16 mouse cellular contexts compared by ENCODE assay signal in the genomic region with DNA sequence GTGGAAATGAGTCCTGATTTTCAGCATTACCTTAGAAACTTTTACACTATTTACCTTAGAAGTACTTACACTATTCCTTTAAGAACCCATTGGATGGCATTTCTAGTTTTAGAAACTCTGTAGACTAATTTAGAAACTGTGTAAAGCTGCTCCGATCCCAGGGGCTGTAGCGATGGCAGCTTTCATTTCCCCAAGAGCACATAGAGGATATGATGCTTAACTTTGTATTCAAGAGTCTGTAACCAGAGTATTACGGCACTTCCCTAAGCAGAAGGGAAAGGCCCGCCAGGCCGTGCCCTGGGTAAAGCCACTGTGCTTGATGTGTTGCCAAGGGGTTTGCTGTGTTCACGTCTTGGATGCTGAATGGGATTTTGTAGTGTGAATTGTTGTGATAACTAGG.
"Had no signal": no experiment of that assay in that cellular context is flagged by ENCODE, and none has a peak within 500 bp of the region (broad histone marks: within the 10 kb centered on the region; RNA-seq: fewer than 3 reads in every experiment).

No protein-coding gene starts in this region.

- H3K9ac ChIP-seq: kidney, embryonic 15.5 days; limb, embryonic 15.5 days; liver, embryonic 14.5 days; midbrain, embryonic 12.5 days; neural tube, embryonic 15.5 days had no signal

- H3K36me3 ChIP-seq: kidney, embryonic 15.5 days; limb, embryonic 15.5 days; midbrain, embryonic 12.5 days; neural tube, embryonic 15.5 days had no signal

- H3K4me3 ChIP-seq: kidney, embryonic 15.5 days; limb, embryonic 15.5 days; megakaryocyte, embryonic 14.5 days; midbrain, embryonic 12.5 days; myocyte; neural tube, embryonic 15.5 days had no signal

- H3K4me1 ChIP-seq: kidney, embryonic 15.5 days; limb, embryonic 15.5 days; megakaryocyte, embryonic 14.5 days had no signal

- H3K9me3 ChIP-seq: kidney, embryonic 15.5 days; limb, embryonic 15.5 days; megakaryocyte, embryonic 14.5 days; midbrain, embryonic 12.5 days; neural tube, embryonic 15.5 days had no signal

- DNase-seq: kidney, adult 2 months; kidney, postnatal 14 days; layer of hippocampus, postnatal 36 days; lung, adult 18-20 months; right cerebral cortex, adult 18-20 months; right cerebral cortex, postnatal 4 days; spleen, adult 18-20 months; thymus, adult 18-20 months; thymus, postnatal 14 days had no signal

- H3K27ac ChIP-seq: kidney, embryonic 15.5 days; limb, embryonic 15.5 days; liver, embryonic 14.5 days; midbrain, embryonic 12.5 days; neural tube, embryonic 15.5 days had no signal

- H3K4me2 ChIP-seq: kidney, embryonic 15.5 days; limb, embryonic 15.5 days; midbrain, embryonic 12.5 days; neural tube, embryonic 15.5 days had no signal

- H3K27me3 ChIP-seq: kidney, embryonic 15.5 days; limb, embryonic 15.5 days; megakaryocyte, embryonic 14.5 days; midbrain, embryonic 12.5 days; neural tube, embryonic 15.5 days had no signal
